Mouse (Mus musculus) large intestine, adult 2 months (tissue): ENCODE data around the gene Ctsh. TPM values are rescaled to one million over a fixed set of nuclear protein-coding genes. Genes with fewer than 3 reads are reported as not detected.
"Not testable (repeated sequence)": the region's sequence is repeated elsewhere in the genome, so short reads cannot be mapped to it uniquely, and the experiment has no call there.

Source experiments
- DNase-seq: peaks from one replicate; pipeline ENCODE4 v3.0.0-alpha.2; 2012; ENCODE audit warnings: low read depth, low spot score
- WGBS: fragments of 180-500 bp; shearing (Covaris S2); methylation state at CpG from one replicate; pipeline ENCODE4 v1.1.7; 2018; 5-methylcytosine and 5-hydroxymethylcytosine counted together
- polyA plus RNA-seq: library from polyadenylated mRNA; depleted of rRNA; stranded (reverse); fragments of >200 nt; gene quantifications from 2 replicates; pipeline ENCODE4 v1.2.3, GENCODE M21; 2012; rRNA removed

The Ctsh gene
- polyA plus RNA-seq = 38.9 and 60.2 TPM in 2 replicates

DNA sequence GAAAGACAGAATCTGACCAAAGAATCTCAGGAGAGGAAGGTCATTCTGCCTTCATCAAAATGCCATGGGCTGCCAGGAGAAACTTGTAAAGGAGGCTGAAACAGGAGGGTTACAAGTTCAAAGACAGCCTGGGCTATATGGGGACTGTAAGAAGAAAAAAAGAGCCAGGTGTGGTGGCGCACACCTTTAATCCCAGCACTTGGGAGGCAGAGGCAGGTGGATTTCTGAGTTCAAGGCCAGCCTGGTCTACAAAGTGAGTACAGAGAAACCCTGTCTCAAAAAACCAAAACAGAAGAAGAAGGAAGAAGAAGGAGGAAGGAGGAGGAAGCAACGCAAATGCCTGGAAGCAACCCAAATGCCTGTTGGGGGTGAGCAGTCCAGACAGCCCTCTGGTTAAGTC, at the start of gene Ctsh:
Gene Ctsh (plus strand): TSS at position 301 of the 400 bp plus-strand sequence.
- no peak for DNase-seq
- WGBS = 54% methylated on average over 2 of the region's 2 CpGs

DNA sequence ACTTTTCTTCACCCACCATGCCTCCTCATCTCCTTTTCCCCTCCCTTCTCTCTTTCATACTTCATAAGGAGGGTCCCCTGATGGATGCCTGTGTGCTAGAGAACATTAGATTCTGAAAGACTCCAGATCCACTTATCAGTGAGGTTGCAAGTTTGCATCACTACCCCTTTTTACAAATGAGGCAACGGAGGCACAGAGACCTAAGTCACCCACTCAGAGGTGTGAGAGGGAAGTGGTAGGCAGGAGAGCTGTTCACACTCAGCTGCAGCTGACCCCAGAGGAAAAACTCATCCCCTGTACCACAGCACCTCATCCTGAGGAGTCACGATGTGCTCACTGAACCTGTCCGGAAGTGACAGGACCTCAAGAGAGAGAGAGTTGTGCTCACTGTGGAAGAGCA, 47.5 kb upstream of the Ctsh start:
- no peak for DNase-seq
- 91% methylated on average over 3 of the region's 3 CpGs for WGBS

DNA sequence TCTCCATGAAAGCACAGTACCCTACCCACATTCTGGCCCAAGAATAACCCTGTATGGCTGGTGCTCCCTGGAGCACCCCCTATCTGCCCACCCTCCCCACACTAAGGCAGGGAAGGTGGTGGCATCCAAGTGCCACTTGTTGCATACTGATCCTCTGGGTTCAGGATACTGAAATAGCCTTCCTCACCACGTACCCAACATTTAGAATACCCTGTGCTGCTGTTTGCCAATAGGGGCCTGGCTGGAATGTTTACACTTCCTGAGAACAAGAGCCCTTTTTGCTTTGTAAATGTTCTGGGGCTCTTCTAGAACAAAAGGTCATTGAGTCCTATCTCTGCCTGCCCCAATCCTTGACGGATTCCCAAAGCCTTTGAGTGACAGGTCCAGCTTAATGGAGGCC, 46.9 kb upstream of the Ctsh start:
- WGBS = 29% methylated on average over 2 of the region's 2 CpGs
- no peak for DNase-seq

DNA sequence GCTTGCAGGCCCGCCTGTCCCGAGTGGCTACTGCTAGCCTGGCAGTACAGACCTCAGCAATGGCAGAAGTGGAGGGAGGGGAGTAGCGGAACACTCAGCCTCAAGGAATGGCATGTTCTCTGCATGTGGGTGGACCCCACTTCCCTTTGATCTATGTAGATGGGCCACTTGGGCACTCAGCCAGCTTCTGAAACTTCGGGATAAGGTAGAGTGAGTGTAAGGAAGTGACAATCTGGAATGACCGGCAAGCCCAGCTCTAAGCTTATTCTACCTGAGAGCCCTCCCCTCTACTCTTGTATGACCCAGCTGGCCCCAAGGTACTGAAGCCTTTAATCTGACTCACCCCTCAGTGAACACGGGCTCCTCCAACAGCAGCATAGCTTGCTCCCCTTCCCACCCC, 45.8 kb upstream of the Ctsh start:
- 71% methylated on average over 6 of the region's 6 CpGs for WGBS
- DNase-seq = no peak

DNA sequence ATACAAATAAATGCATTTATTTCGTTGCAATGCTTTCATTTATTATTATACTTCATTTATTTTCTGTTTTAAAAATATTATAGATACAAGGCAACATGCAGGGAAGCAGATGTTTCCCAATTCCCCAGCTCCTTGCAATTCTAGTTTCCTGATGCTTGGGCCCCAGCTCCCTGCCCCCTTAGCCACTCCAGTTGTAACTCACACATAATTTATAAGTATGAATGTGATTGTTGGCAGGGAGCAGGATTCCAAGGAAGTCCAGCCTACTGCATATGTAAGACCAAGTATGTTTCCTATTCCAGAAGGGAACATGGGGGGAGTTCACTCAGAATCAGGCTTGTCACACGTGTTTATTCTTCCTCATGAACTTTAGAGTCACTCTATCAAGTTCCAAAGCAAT, 42.1 kb upstream of the Ctsh start:
- 47% methylated on average over 2 of the region's 2 CpGs for WGBS
- DNase-seq = no peak

DNA sequence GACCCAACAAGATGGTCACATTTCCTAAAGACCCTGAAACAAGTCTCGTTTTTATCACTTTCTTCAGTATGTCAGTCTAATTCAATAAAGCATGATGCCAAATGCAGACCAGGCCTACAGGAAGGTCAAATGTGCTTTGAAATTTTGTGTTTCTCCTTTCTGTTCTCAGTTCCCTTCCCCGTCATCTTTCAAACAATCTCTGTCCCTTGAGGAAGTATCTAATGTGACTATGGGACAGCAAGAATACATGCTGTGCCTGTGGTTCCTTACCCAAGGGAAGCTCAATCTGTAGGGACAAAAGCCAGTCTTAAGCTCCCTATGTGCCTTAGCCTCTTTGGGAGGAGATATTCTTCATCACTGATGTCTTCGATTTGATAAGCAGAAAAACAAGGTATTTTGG, 39.3 kb upstream of the Ctsh start:
- WGBS = 82% methylated on average over 3 of the region's 3 CpGs
- DNase-seq = no peak

DNA sequence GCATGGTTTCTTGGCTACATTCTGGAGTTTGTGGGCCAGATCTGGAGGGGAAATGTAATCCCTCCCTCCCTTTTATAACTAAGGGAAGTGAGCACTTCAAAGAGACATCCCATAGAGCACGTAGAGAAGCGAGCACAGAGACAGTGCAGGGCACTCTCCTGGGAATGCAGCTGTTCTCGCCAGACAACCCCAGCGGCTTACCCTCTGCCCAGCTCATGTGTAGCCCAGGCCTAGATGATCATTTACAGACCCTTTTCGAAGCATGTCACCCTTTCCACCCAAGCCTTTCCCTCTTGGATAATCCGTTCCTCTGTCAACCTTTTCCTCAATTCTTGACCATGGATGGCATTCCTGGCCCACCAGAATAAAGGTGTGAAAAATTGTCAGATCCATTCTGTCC, 37.7 kb upstream of the Ctsh start:
- DNase-seq = no peak
- 67% methylated on average over 6 of the region's 6 CpGs for WGBS

DNA sequence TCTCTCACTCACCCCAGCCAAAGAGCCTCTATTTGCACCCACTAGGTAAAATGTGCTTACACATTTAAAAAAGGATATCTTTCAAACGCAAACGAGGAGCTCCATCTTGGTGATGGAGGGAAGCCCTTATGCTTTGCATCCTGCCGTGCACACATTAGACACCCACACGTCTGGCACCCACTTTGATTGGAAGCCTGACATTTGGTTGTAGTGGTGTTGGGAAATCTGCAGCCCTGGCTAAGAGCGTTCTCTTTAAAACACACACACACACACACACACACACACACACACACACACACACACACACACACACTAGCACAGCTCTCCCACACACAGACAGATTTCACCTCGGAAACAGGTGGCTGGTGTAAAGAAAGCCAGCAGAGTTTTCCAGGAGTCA, 33.1 kb upstream of the Ctsh start:
- DNase-seq = no peak
- 73% methylated on average over 6 of the region's 6 CpGs for WGBS

DNA sequence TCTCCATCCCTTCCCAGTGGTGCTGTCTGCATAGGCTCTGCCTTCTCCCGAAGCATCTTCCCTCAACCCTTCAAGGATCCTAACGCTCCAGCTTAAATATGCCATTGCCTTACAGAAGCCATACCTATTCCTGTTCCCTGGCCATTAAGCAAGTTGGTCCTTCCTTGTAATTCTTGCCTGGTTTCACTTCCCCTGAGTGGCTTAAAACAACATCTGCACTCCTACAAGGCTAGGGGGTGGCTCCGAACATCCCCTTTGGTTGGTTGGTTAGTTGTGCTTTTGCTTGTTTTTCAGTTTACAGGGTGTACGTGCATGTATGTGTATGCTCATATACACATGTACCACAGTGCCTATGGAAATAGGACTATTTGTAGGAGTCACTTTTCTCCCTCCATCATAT, 32.5 kb upstream of the Ctsh start:
- DNase-seq = no peak
- WGBS = 90% methylated on average over 4 of the region's 4 CpGs

DNA sequence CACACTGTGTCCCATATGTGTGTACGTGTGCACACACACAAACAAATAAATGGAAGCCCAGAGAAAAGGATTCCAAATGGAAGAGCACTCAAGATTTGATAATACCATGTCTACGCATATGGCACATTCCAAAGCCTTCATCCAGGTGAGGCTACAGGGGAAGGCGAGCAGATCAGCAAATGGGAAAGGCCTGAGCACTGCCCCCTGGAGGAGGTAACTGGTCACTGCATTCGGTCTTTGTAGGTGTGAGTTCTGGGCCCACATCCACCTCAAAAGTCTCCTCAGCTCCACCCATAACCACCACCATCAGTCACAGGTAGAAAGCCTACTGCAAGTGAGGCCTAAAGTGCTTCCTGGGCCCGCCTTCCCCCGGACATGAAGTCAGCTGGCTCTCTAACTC, 26.2 kb upstream of the Ctsh start:
- 89% methylated on average over 6 of the region's 6 CpGs for WGBS
- DNase-seq = no peak

DNA sequence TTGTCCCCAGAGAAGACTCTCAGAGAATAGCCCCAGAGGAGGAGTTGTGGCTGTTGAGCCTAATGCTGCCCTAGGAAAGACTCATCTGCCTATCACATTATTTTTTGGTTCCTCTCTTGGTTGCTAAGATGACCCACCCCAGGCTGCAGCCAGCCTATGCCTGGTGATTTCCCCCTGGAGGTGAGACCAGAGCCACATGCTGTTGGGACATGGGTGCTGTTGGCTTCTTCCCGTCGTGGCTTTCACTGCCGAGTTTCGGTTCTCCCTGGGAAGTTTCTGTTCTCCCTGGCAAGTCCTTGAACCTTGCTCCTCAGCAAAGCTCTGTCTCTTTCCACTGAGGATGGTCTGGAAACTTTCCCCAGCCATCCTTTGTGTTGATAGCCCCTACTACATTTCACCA, 20.0 kb upstream of the Ctsh start:
- 76% methylated on average over 4 of the region's 4 CpGs for WGBS
- DNase-seq = no peak

DNA sequence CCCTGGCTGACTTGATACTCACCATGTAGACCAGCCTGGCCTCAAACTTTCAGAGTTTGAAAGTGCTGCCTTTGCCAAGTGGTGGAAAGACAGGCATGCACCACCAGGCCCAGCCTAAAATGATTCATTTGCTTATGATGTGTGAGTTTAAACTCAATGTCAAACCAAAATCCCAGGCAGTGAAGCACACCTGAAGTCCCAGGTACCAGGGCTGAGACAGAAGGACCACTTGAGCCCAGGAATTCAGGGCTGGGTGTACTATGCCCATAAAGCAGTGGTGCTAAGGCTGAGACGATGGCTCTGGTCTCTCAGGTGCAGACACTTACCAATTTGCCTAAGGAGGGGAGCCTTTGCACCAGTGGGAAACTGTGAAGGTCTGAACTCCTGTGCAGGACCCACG, 18.8 kb upstream of the Ctsh start:
- 66% methylated on average over 2 of the region's 2 CpGs for WGBS

DNA sequence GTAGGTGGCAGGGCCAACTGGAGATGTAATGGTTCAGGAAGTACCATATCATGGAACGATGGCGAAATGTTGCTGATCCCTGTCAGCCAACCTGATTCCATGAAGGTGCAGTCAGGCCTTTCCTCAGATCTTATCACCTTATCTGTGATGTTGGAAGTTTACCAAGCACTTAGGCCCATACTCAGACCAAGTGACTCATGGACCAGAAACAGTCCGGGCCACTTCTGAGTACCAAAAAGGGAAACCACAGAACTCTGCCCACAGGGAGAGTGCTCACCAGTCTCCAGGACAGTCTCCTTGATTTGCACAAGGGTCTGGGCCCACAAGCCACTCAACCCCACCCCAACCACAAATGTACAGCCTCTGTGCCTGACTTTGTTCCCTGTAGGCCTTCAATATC, 18.2 kb upstream of the Ctsh start:
- DNase-seq = no peak
- WGBS = 29% methylated on average over 3 of the region's 3 CpGs

More for the DNA sequence above, 18.8 kb upstream of the Ctsh start:
- DNase-seq = no peak

DNA sequence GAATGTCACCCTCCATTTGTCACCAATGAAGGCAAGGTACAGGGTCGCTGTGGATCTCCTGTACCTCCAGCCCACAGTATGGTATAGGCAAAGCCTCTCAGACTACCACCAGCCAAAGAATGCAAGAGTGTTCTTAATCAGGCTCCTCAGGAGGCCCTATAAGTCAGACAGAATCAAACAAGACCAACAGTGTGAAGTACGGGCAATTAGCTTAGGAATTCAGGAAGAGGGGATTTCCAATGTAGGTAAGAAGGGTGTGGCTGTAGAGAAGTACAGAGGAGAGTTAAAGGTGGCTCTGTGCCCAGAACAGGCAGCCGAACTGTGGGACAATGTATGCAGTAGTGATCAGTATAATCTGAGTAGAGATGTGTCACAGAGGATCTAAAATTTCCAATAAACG, 17.6 kb upstream of the Ctsh start:
- WGBS = 28% methylated on average over 4 of the region's 4 CpGs
- DNase-seq = no peak

DNA sequence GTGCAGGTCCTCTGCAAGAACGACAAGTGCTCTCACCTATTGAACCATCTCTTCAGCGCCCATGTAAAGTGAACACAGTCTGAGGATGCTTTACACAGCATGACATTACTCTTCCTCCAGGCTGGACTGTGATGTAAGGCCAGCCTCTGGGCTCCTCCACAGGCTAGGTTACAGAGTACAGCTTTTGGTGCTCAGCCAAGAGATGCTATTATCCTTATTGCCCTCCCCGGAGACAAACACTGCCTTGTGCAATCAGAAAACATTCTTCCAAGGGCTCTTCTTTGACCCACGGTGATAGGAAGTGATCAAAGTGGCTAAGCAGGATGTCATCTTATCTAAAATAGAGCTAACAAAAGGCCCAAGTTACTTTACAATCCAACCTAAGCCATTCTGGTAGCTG, 15.4 kb upstream of the Ctsh start:
- DNase-seq = no peak
- WGBS = 54% methylated on average over 4 of the region's 4 CpGs

DNA sequence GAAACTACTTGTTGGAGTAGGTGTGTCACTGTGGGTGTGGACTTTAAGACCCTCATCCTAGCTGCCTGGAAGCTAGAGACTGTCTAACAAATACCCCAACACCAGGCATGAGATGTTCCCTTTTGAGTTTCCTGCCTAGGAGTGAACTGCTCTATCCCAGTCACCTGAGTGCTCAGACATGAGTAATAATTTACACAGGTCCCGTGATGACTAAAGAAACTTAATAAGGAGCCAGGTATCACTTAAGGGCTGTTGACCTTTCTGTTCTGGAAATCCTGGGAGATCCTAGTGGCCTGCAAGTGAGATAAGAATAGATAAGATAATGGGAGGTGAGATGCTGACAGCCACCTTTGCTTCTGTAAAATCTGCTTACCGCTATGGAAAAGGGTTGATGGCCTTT, 13.0 kb upstream of the Ctsh start:
- 64% methylated on average over 2 of the region's 2 CpGs for WGBS
- no peak for DNase-seq

DNA sequence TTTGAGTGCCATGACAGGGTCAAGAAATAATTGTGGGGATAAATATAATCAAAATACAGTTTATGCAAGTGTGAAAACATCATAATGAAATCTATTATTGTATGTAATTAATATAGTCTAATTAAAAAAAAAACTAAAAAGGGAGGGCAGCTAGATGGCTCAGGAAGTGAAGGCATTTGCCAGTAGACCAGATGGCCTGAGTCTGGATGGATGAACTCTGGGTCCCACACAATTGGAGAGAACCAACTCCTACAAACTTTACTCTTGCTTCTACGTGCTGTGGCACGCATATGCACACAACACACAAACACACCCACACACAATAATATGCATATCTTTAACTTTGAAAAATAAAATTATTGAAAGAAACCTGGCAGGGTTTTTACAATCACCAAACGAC, 12.4 kb upstream of the Ctsh start:
- 95% methylated on average over 3 of the region's 3 CpGs for WGBS
- DNase-seq = no peak

DNA sequence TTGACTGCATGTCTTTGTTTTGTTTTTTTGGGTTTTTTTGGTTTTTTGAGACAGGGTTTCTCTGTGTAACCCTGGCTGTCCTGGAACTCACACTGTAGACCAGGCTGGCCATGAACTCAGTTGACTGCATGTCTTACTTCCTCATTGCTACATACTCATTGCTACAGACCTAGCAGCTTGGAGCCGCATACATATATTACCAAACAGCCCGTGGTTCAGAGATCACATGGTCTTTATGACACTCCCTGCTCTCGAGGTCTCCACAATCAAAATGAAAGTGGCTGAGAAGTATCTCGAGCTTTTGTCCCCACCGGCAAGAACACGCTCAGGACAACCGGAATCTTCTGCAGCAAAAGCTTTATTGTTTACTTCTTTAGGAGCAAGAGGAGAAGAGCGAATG, 11.0 kb upstream of the Ctsh start:
- 67% methylated on average over 8 of the region's 8 CpGs for WGBS
- not testable (repeated sequence) for DNase-seq

DNA sequence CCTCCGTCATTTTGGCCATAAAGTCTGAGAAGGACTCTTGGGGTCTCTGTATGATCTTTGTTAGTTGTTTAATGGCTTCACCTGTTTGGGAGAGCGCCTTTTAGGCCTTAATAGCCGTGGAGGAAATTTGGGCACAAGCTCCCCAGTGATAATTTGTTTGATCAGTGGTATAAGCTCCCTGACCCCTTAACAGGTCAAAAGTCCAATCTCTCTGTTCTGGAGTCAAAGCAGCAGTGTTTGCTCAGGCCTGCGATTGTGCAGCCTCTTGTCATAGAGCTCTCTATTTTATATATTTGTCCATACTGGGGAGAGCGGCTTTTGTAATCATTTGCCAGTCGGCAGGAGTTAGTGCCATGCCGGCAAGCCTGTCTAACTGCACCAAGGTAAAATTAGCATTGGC, 8.8 kb upstream of the Ctsh start:
- WGBS = 75% methylated on average over 7 of the region's 7 CpGs
- no peak for DNase-seq

DNA sequence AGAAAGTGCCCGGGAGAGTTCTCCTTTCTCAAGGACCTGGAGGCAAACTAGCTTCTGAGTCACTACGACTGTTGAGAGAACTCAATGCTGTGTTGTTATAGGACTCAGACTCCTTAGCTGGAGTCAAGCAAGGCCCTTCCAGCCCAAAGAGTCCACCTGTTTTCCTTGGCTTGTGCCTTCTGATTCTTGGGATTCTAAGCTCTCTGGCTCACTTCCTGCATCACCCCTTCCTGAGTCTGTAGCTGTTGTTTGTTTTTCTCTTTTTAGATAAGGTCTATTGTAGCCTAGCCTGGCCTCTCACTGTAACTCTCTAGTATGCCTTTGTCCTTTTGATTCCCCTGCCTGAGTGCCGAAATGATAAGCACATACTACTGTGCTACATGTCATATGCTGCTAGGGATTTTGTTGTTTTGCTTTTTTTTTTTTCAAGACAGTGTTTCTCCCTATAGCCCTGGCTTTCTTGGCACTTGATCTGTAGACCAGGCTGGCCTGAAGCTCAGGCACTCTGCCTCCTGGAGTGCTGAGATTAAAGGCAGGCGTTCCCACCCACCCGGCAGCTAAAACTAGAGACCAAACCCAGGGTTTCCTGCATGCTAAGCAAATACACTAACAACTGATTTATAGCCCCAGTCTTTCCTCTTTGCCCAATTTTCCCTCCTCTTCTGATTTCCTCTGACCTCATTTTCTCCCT, 5.9 kb upstream of the Ctsh start:
- WGBS = 23% methylated on average over 5 of the region's 5 CpGs

DNA sequence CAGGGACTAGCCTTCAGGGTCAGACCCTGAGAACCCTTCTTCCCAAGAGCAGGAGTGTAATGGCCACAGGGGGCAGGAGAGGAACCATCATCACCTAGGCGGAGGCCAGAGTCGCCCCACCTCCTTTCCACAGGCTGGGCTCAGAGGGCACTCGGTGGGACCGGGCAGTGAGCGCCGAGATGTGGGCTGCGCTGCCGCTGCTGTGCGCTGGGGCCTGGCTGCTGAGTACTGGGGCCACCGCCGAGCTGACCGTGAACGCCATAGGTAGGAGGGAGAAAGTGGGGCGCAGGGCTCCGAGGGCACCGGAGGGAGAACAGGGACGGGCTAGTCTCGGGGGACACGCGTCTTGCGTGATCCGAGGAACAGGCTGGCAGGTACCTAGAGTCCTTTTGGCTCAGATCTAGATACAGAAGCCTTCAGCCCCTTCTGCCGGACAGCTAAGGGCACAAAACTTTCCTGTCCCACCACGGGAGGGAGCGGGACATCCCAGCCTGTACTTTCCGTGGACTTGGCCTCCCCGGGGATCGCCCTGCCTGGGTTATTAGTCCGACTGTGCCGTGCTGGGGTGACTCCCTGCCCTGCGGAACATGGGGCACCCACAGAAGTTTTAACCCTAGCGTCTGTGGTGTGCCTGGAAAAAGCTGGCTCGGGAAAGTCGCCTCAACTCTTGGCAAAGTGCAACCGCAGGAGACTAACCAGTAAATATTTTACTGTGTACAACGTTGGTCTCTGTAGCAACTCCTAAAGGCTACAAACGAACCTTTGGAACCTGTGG, 606 bp downstream of the Ctsh start:
- DNase-seq = no peak

More for the DNA sequence above, 5.9 kb upstream of the Ctsh start:
- no peak for DNase-seq

More for the DNA sequence above, 606 bp downstream of the Ctsh start:
- WGBS = under 1% methylated on average over 37 of the region's 37 CpGs
